Mouse (Mus musculus): ENCODE data around the gene Tmem151b. TPM values are rescaled to one million over a fixed set of nuclear protein-coding genes. Genes with fewer than 3 reads are reported as not detected.

Gene Tmem151b
- total RNA-seq, 2 experiments from 2014 or later = 0.06 TPM; not detected in 1

DNA sequence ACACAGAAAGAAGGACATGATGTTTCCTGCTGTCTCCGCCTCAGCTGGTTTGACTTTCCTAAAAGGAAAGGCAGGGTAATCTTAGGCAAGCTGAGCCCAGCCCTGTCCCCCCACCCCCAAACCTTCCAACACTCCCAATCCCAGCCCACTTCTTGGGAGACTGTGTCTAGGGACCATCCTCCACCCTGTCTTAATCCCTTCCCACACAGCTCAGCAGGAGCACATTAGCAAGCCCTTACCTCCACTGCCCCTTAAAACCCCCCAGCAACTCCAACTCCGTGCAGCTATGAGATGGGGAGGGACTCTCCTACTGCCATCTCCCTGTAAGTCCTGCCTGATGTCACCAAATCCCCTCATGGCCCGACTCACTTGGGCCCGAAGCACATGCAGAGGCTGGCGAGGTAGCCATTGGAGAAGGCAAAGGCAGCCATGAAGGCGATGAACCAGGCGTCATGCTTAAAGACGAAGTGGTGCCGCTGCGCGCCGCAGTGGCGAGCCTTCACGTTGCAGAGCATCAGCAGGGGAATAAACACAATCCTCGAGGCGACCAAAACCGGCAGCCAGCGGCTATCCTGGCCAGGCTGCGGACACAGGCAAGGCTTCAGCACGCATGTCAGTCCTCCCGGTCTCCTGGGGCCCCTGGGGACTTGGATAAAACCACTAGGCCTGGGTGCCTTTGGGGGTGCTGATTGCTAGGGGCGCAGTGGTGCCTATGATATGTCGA, 36.4 kb upstream of the Tmem151b start:
- DNase-seq = no peak
- intact Hi-C loops (cut with DNase I; ENCODE audit: low total_unique reads) = no loop called here

DNA sequence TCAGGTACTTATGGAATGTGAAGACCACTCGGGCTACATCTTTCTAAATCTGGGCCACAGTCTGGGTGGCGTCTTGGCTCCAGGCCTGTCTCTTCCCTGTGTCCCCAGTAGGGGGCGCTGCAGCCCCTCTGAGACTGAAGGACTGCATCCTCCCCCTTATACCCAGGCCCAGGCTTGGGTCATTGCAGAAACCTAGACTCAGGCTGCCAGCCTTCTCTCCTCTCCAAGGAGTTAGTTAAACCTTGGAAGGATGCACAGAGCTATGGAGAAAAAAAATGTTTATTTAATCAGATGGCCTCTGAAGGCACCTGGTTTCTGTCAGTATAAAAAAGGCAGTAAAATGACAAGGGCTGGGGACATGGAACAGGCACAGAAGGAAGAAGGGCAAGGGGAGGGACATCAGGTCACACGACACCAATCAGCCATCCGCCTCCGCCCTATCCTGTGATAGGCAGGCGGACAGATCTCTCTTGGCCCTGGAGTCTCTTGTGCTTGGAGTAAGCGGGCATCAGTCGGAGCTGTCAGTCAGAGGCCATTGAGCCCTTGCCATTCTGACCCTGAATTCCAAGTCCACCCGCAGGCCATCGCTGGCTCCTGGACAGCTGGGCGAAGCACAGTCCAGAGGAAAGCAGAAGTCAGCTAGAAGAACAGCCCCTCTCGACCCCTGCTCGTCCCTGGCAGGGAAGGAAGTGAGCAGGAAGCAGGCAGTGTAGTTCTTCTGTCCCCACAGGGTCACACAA, 35.6 kb upstream of the Tmem151b start:
- intact Hi-C loops (cut with DNase I; ENCODE audit: low total_unique reads) = loop anchor here (5.0 kb wide), 1 partner anchor 47 kb away; no protein-coding TSS in a partner anchor
- DNase-seq = peak; percentile 85

DNA sequence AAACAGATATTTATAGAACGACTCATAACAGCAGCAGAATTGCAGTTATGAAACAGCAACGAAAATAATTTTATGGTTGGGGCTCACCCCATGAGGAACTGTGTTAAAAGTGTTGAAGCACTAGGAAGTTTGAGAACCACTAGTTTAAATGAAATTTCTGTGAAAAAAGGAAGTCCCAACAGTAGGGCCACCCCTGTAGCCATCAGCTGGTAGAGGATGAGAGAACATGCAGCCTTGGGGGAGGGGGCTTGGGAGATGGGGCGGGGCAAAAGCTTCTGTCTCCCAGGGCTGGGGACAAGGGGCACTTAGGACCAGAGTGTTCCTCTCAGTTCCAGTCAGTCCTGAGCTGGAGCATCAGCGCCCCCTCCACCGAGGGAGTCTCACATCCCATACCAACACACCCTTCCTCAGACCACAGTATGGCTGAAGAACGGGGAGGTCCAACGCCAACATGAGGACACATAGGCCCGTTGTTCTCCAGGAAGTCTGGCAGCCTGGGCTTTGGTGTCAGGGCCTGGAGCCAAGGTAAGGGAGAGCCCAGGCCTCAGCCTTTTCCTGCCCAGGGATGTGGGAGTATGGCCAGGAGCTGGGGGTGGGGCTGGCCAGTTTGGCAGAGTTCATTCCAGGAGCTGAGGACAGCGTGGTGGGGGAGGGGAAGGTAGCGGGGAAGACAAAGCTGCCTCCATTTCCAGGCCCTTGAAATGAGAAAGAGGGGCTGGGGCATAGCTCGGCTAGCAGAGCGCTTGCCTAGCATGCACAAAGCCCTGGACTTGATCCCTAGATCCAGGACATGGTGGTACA, 34.8 kb upstream of the Tmem151b start:
- peak; percentile 91 for DNase-seq
- intact Hi-C loops (cut with DNase I; ENCODE audit: low total_unique reads) = loop anchor here (5.0 kb wide), 1 partner anchor 48 kb away; no protein-coding TSS in a partner anchor

DNA sequence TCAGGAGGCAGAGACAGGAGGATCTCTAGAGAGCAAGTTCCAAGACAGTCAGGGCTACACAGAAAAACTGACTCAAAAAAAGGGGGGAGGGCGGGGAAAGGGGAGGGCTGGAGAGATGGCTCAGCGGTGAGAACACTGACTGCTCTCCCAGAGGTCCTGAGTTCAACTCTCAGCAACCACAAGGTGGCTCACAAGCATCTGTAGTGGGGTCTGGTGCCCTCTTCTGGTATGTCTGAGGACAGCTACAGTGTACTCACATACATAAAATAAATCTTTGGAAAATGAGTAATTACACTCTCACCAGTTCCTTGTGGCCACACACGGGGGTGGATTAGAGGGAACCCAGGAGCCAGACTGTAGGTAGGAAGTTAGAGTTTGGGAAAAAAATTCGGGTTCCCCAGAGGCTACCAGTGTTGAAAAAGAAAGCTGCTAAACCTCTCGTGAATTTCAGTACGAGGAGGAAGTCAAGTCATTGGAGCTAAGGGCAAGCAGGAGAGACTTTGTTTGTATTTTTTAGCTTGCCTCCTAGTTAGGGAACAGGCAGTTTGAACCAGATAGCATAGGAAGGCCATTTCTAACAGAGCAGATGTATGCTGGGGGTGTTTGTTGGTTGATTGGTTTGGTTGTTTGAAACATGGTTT, 33.4 kb upstream of the Tmem151b start:
- DNase-seq = no peak
- intact Hi-C loops (cut with DNase I; ENCODE audit: low total_unique reads) = loop anchor here (5.0 kb wide), 1 partner anchor 49 kb away; no protein-coding TSS in a partner anchor

DNA sequence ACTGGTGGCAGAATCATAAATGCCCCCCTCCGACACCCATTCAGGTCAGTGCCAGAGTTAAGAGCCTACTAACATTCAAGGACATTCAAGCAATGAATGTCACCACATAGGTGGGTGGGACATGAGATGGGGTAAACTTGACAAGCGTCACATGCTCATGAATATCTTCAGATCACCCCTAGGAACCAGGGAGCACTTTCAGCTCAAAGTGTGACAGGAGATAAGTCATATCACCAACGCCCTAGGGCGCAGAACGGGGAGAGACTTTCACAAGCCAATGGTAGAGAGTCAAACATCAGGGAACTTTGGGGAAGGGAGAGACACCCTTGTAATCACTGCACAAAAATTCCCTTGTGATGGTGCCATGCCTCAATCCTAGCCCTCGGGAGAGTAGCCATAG, 32.7 kb upstream of the Tmem151b start:
- no peak for DNase-seq
- intact Hi-C loops (cut with DNase I; ENCODE audit: low total_unique reads) = loop anchor here (5.0 kb wide), 1 partner anchor 50 kb away; no protein-coding TSS in a partner anchor

DNA sequence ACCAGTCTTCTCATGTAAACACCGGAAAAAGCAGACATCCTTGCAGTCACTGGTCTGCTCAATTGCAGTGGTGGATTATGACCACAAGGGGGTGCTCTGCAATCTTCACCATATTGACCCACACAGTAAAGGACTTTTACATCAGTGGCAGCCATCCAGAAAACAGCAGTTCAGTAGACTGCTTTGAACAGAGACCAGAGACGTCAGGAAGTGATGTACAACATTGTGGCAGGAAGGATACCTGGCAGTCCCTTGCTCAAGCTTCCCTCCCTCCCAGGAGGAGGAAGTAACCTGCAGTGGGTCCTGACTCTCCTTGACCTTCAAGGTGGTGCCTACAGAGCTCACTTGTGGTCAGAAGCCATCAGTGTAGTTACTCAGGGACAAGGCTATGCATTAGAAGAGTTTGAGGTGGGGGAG, 32.1 kb upstream of the Tmem151b start:
- intact Hi-C loops (cut with DNase I; ENCODE audit: low total_unique reads) = loop anchor here (2.0 to 5.0 kb wide), 2 partner anchors 51 to 61 kb away; no protein-coding TSS in a partner anchor
- DNase-seq = peak; percentile 63

DNA sequence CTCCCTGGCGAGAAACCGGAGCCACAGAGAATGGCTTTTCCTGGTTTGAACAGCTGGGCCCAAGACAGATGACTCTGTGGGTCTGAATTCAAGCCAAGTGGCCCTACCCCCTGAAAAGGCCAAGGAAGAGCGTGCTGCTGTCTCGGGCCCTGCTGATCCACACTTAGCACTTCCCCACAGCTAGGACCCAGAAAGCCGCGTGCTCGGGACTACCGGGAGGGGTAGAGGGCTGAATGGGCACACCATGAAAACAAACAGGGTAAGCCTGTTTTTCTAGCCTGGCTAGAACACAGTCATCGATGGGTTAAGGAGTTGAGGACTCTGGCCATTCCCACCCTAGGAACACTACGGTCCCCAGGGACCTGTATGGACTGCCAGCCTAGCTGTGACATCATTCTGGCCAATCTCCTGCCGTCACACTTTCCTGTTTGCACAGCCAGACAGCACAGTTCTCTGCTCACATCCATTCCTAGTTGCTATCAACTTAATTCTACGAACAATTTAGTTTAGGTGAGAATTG, 31.5 kb upstream of the Tmem151b start:
- peak; percentile 68 for DNase-seq
- intact Hi-C loops (cut with DNase I; ENCODE audit: low total_unique reads) = loop anchor here (2.0 to 5.0 kb wide), 2 partner anchors 51 to 62 kb away; no protein-coding TSS in a partner anchor

DNA sequence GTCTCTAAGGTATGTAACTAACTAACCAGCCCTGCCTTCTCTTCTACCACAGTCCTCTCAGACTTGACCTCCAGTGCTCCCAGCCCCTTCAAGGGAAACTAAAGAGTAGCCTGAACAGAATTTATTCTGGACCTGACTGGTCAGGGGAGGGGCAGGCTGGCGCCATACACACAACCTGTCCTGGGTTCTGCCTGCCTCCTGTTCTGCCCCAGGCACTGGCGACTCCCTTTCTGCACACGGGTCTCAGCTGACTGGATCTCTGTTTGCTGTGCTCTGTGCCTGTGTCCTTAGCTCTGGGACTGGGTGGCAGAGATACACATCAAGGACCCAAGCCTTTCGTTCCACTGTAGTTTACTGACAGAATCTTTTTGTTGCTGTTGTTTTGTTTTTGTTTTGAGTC, 30.1 kb upstream of the Tmem151b start:
- no peak for DNase-seq
- intact Hi-C loops (cut with DNase I; ENCODE audit: low total_unique reads) = no loop called here

DNA sequence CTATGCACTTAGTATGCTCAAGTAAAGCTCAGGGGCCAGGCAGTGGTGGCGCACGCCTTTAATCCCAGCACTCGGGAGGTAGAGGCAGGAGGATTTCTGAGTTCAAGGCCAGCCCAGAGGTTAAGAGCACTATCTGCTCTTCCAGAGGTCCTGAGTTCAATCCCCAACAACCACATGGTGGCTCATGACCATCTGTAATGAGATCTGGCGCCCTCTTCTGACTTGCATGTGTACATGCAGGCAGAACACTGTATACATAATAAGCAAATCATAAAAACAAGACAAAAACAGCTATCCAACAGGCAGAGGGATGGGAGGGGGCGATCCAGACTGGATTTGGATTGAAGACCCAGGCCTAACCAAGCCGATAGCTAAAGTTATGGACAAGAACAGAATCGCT, 29.4 kb upstream of the Tmem151b start:
- no peak for DNase-seq
- intact Hi-C loops (cut with DNase I; ENCODE audit: low total_unique reads) = no loop called here

DNA sequence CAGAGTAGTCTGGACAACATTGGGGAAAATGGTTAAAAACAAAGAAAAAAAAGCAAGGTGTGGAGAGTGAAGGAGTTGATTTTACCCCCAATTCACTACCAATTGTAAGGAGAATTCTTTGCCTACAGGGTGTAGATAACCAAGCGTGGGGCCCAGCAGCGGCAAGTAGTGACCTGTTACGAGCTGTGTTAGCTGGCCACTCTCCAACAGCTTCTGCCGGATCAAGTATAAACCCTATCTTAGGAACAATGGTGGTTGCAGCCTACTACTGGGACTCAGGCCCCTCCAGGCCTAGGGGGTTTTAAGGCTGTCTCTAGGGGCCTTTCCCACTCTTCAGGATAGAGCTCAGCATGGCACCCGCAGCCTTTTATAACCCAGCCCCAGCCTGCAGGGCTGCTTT, 28.8 kb upstream of the Tmem151b start:
- intact Hi-C loops (cut with DNase I; ENCODE audit: low total_unique reads) = no loop called here
- no peak for DNase-seq

DNA sequence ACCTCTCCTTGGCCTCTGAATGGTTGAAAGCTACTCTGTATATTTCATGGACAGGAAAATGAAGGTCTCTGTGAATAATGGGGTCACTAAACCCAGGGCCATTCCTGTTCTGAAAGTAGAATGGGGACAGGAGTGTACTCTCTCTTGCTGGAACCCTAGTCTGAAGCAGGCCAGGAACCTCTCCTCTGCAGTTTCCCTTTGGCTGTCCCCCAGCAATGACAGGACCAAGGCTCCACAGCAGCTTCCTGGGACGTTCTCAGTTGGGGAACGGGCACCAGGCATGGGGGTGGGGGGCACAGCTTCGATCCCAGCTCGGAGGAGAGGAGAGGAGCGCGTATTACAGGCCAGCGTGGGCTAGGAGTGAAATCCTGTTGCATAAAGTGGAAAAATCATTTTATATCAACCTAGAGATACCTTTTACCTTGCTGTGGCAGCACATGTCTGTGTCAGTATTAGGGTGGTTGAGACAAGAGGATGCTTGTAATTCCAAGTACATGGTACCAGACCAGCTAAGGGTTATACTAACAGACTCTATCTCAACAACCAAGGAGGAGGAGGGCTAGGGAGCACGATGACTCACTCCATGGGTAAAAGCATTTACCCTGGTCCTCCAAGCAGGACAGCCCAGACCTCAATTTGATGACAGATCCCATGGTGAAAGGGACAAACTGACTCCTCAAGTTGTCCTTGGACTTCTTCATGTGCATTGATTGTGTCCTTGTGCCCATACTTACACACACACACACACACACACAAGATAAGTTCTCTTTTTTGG, 25.8 kb upstream of the Tmem151b start:
- DNase-seq = no peak
- intact Hi-C loops (cut with DNase I; ENCODE audit: low total_unique reads) = no loop called here

DNA sequence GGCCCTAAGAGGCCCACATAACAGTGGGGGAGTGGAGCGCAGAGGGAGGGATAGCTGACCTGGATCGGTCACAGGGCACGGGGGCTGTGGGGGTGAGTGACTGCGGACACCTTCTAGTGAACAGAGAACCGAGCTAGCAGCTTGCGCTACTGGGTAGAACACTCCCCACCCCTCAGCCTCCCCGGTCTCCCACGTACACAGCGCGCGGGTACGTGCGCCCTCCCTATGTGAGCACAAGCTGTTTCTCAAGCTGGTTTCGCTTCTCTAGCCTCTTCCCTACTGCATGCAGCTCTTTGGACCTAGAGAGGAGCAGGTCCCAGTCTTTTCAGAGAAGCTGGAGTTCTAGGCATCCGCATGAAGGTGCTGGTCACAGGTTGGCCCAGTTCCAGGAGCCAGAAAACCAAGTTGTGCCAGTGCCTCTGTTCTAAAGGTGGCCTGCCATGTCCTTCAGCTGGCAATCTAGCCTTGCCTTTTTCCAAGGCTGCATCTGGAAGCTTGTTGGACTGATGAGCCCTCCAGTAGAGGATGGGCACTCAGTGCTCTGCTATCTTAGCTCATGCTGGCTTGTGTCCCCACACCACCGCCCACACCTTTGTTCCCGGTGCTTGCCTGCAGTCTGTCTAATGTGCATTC, 24.8 kb upstream of the Tmem151b start:
- intact Hi-C loops (cut with DNase I; ENCODE audit: low total_unique reads) = no loop called here
- DNase-seq = peak; percentile 61

DNA sequence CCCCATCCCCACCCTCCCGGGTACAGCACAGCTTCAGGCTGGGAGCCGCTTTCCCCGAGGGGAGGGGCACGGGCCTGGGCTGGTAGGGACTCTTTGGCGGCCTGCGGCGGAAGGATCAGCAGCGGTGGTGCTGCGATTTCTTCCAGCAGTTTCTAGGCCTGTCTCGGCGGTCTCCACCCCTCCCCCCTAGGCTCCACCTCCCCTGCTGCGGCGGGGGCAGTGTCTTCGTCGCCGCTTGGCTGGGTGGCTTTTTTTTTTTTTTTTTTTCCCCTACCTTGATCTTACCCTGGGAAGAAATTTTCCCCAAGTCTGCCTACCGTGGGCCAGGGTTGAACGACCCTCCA, 24.3 kb upstream of the Tmem151b start:
- peak; percentile 96 for DNase-seq
- intact Hi-C loops (cut with DNase I; ENCODE audit: low total_unique reads) = no loop called here

DNA sequence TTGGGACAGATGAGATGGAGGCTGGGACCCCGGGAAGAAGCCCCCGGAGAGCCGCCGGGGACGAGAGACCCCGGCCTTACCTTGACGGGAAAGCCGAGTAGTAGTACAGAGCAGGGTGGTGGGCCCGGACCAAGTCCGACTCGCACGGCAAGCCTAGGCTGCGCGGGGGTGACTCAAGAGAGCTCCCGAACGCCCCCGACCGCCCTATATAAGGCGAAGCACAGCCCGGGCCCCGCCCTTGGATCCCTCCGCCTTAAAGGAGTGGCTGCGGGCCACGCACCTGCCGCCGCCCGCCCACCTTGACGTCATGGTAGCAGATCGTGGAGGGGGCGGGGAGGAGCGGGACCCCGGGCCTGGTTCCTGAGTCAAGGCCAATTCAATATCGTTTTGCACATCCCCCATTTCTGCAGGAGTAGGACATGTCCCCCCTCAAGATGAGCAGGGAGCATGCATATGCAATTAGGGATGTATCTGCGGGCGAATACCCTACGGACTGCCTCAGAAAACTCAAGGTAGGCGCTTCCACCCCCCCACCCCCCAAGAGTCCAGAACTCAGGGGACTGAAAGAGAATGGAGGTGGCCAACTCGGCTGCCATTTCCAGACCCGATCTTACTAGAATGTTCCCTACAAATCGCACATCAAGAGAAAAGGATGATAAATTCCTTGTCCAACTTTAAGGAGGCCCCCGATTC, 23.8 kb upstream of the Tmem151b start, which contains the start of gene Hsp90ab1:
Gene Hsp90ab1 (minus strand): TSS at position 185 of the 693 bp plus-strand sequence.
- peak; percentile 99 for DNase-seq
- intact Hi-C loops (cut with DNase I; ENCODE audit: low total_unique reads) = no loop called here

DNA sequence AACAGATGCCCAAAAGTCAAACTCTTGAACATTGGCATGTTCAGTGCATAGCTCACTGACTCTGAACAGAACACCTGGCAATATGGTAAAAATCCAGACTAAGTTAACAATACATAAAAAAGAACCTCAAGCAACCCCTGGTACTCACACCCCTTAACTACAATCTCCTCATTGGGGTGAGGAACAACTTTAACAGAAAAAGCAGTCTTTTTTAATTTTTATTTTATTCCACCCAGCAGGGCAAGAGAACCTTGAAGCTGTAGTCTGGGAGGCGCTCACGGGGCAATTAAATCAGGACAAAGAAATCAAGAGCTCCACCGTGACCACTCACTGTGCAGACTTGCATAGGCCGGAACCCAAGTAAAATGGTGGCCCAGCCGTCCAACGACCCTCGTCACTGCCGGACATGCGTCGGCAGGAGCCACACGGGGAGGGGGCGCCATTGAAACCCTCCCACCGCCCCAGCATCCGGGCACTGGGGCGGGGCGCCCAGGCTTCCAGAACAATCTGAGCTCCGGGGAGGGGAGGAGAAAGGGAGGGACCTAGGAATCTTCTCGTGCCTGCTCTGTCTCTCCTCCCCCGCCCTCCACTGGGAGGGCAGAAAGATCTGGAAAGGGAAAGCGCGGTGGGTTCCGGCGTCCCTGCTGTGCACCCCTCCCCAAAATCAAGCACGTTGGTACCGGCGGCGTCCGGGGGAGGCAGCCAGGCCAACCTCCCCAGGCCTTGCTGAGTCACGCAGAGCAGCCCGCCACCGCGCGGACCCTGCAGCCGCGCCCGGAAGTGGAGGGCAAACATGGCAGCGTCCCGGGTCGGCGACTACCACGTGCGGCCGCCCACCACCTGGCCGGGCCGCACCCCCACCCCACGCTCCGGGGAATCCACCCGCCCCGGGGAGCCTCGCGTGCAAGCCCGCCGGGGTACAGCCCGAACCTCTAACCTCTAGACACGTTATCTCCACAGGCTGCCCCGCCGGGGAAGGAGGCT, 22.9 kb upstream of the Tmem151b start:
- intact Hi-C loops (cut with DNase I; ENCODE audit: low total_unique reads) = no loop called here
- DNase-seq = peak; percentile 81

DNA sequence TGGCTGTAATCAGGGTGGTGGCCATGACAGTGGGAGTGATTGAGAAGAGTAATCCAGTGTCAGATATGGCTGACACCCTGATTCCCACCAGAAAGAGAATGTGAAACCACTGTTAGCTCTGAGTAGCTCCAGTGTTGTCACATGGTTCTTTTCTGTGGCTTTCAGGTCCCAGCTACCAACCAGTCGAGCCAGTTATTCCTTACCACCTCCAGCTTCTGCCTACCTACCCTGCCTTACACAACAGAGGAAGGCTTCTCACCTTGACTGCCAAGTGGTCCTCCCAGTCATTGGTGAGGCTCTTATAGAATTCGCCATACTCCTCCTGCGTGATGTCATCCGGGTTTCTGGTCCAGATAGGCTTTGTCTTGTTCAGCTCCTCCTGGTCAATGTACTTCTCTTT, 20.5 kb upstream of the Tmem151b start:
- DNase-seq = no peak
- intact Hi-C loops (cut with DNase I; ENCODE audit: low total_unique reads) = no loop called here
